Mouse (Mus musculus): ENCODE measurements around the gene Akap8l.

Akap8l gene

GRCm38 (mm10) chr17:32317032-32317431 lies 33.4 kb downstream of the Akap8l start:
- no peak for DNase-seq

GRCm38 (mm10) chr17:32315560-32315959 lies 34.8 kb downstream of the Akap8l start:
- no peak for DNase-seq

- no peak for DNase-seq
These were observed 36.5 kb downstream of the Akap8l start for GRCm38 (mm10) chr17:32313892-32314291.

- DNase-seq = peak; percentile 43 to 61
These were observed 37.6 kb downstream of the Akap8l start for GRCm38 (mm10) chr17:32312801-32313200.

GRCm38 (mm10) chr17:32307963-32308362 lies 42.4 kb downstream of the Akap8l start:
- DNase-seq = no peak

- DNase-seq = no peak
These were observed 52.3 kb downstream of the Akap8l start for GRCm38 (mm10) chr17:32298125-32298524.

- DNase-seq = no peak
These were observed 54.5 kb downstream of the Akap8l start for GRCm38 (mm10) chr17:32295901-32296300.

- no peak for DNase-seq
These were observed 55.2 kb downstream of the Akap8l start for GRCm38 (mm10) chr17:32295160-32295559.

- no peak for DNase-seq
These were observed 65.2 kb downstream of the Akap8l start for GRCm38 (mm10) chr17:32285138-32285670.

- DNase-seq = peak; percentile 96
These were observed 65.9 kb downstream of the Akap8l start, which contains the start of gene Brd4 for GRCm38 (mm10) chr17:32284262-32285137. Gene Brd4 (minus strand): TSS chr17:32284722.

- peak; percentile 73 to 74 for DNase-seq
These were observed 66.6 kb downstream of the Akap8l start for GRCm38 (mm10) chr17:32283771-32284221.

- DNase-seq = peak in 1 of 2 experiments; percentile 44
These were observed 67.1 kb downstream of the Akap8l start for GRCm38 (mm10) chr17:32283341-32283740.

GRCm38 (mm10) chr17:32281611-32282310 lies 68.6 kb downstream of the Akap8l start:
- no peak for DNase-seq

- DNase-seq = no peak
These were observed 69.3 kb downstream of the Akap8l start for GRCm38 (mm10) chr17:32281126-32281525.

GRCm38 (mm10) chr17:32280575-32280974 lies 69.8 kb downstream of the Akap8l start:
- no peak for DNase-seq

- DNase-seq = no peak
These were observed 73.2 kb downstream of the Akap8l start for GRCm38 (mm10) chr17:32277201-32277600.

- DNase-seq = no peak
These were observed 74.8 kb downstream of the Akap8l start for GRCm38 (mm10) chr17:32275568-32275967.
